Mouse (Mus musculus) frontal cortex, postnatal 25 days (tissue): ENCODE results near the gene Zfp276.
"Not testable (repeated sequence)": the region's sequence is repeated elsewhere in the genome, so short reads cannot be mapped to it uniquely, and the experiment has no call there.

Experiments used
- DNase-seq, 2 experiments: peaks; one replicate each; pipeline ENCODE4 v3.0.0; 2022; ENCODE audit warnings: low spot score in 2 of 2

The Zfp276 gene

GRCm38 (mm10) chr8:123244382-123244781 lies 9.6 kb upstream of the Zfp276 start:
- DNase-seq, result no peak

GRCm38 (mm10) chr8:123245543-123245942 lies 8.5 kb upstream of the Zfp276 start:
- no peak for DNase-seq

- no peak for DNase-seq
Observed at GRCm38 (mm10) chr8:123247748-123248147, 6.2 kb upstream of the Zfp276 start.

GRCm38 (mm10) chr8:123248596-123248995 lies 5.4 kb upstream of the Zfp276 start:
- no peak for DNase-seq

GRCm38 (mm10) chr8:123250940-123251339 lies 3.1 kb upstream of the Zfp276 start:
- no peak for DNase-seq

- no peak for DNase-seq
Observed at GRCm38 (mm10) chr8:123252925-123253324, 1.1 kb upstream of the Zfp276 start.

- DNase-seq, result no peak
Observed at GRCm38 (mm10) chr8:123253451-123254098, 420 bp upstream of the Zfp276 start.

- DNase-seq, result no peak
Observed at GRCm38 (mm10) chr8:123255170-123255569, 1.2 kb downstream of the Zfp276 start.

GRCm38 (mm10) chr8:123257114-123257513 lies 3.1 kb downstream of the Zfp276 start:
- DNase-seq, result no peak

GRCm38 (mm10) chr8:123257593-123257992 lies 3.6 kb downstream of the Zfp276 start:
- DNase-seq, result not testable (repeated sequence)

- no peak for DNase-seq
Observed at GRCm38 (mm10) chr8:123267926-123268656, 14.1 kb downstream of the Zfp276 start.

GRCm38 (mm10) chr8:123271147-123271546 lies 17.2 kb downstream of the Zfp276 start:
- no peak for DNase-seq

- no peak for DNase-seq
Observed at GRCm38 (mm10) chr8:123271901-123272300, 17.9 kb downstream of the Zfp276 start.

GRCm38 (mm10) chr8:123274447-123274846 lies 20.5 kb downstream of the Zfp276 start:
- no peak for DNase-seq

- DNase-seq, result no peak
Observed at GRCm38 (mm10) chr8:123275096-123275495, 21.1 kb downstream of the Zfp276 start.

- DNase-seq, result no peak
Observed at GRCm38 (mm10) chr8:123278445-123278844, 24.4 kb downstream of the Zfp276 start.

GRCm38 (mm10) chr8:123279828-123280227 lies 25.8 kb downstream of the Zfp276 start:
- DNase-seq, result no peak

- DNase-seq, result no peak
Observed at GRCm38 (mm10) chr8:123280302-123281094, 26.5 kb downstream of the Zfp276 start.

- not testable (repeated sequence) for DNase-seq
Observed at GRCm38 (mm10) chr8:123282994-123283393, 29.0 kb downstream of the Zfp276 start.

- DNase-seq, result no peak
Observed at GRCm38 (mm10) chr8:123283991-123284390, 30.0 kb downstream of the Zfp276 start.

GRCm38 (mm10) chr8:123284493-123284892 lies 30.5 kb downstream of the Zfp276 start:
- no peak for DNase-seq

- DNase-seq, result no peak
Observed at GRCm38 (mm10) chr8:123287362-123287761, 33.4 kb downstream of the Zfp276 start.

GRCm38 (mm10) chr8:123290166-123290565 lies 36.2 kb downstream of the Zfp276 start:
- no peak for DNase-seq
